Mouse (Mus musculus) CD4-positive, CD25-positive, alpha-beta regulatory T cell (primary cell): ENCODE measurements around the gene Med1. TPM values are rescaled to one million over a fixed set of nuclear protein-coding genes. Genes with fewer than 3 reads are reported as not detected.

Experiments used
- polyA plus RNA-seq: library from polyadenylated mRNA; unstranded; fragments of 100-300 nt; shearing (Covaris generic); gene quantifications from one replicate; pipeline ENCODE4 v1.2.1, GENCODE M21; 2017

Gene Med1
- 41.4 TPM for polyA plus RNA-seq

GRCm38 (mm10) chr11:98192901-98193805 lies at the start of gene Med1:
TSS of gene Med1 (minus strand) at chr11:98193293.

GRCm38 (mm10) chr11:98202641-98203350 lies 9.7 kb upstream of the Med1 start, which contains the start of gene Cdk12:
TSS of gene Cdk12 (plus strand) at chr11:98203059.

GRCm38 (mm10) chr11:98149786-98150624 lies 43.1 kb downstream of the Med1 start, which contains the start of gene Fbxl20:
TSS of gene Fbxl20 (minus strand) at chr11:98150403.

Other genes with a start within 250 kb of the Med1 start
- 1.9 TPM for gene Plxdc1, start 206.8 kb downstream of the Med1 start, polyA plus RNA-seq
- gene Arl5c, start 197.1 kb downstream of the Med1 start, polyA plus RNA-seq = 125 TPM
- gene Cacnb1, start 170.3 kb downstream of the Med1 start, polyA plus RNA-seq = 15.7 TPM
- gene Rpl19, start 166.6 kb downstream of the Med1 start, polyA plus RNA-seq = 1,449 TPM
- not detected for gene Stac2, start 139.8 kb downstream of the Med1 start, polyA plus RNA-seq
- gene Fbxl20, start 42.9 kb downstream of the Med1 start, polyA plus RNA-seq = 42.0 TPM
- 21.1 TPM for gene Cdk12, start 9.8 kb upstream of the Med1 start, polyA plus RNA-seq
- 0.13 TPM for gene Neurod2, start 136.4 kb upstream of the Med1 start, polyA plus RNA-seq
- not detected for gene Ppp1r1b, start 155.1 kb upstream of the Med1 start, polyA plus RNA-seq
- 64.0 TPM for gene Stard3, start 165.1 kb upstream of the Med1 start, polyA plus RNA-seq
- 0.25 TPM for gene Tcap, start 190.5 kb upstream of the Med1 start, polyA plus RNA-seq
- gene Pnmt, start 193.2 kb upstream of the Med1 start, polyA plus RNA-seq = not detected
- gene Pgap3, start 207.2 kb upstream of the Med1 start, polyA plus RNA-seq = 12.2 TPM
- 0.22 TPM for gene Erbb2, start 219.2 kb upstream of the Med1 start, polyA plus RNA-seq
- gene Mien1, start 245.7 kb upstream of the Med1 start, polyA plus RNA-seq = 166 TPM